Mouse (Mus musculus) embryonic facial prominence, embryonic 15.5 days (tissue): ENCODE data around the gene Fzd5. TPM values are rescaled to one million over a fixed set of nuclear protein-coding genes. Genes with fewer than 3 reads are reported as not detected.
A peak's percentile ranks its signal among the peaks of the same experiment; 100 is the strongest.

ENCODE experiments used
- ATAC-seq: fragments of 200-750 bp; cut with Nextera tagmentation; 2 replicates; pipeline ENCODE4 v1.8.0; 2017; ENCODE audit warnings: low read depth, moderate TSS enrichment; ENCODE audit not compliant: insufficient number of reproducible peaks, low FRiP score, low TSS enrichment
- H3K27ac ChIP-seq: fragments of 300-500 bp; sonication (generic); replicated peaks from 2 replicates; pipeline ENCODE4 v1.5.1; 2015; ENCODE audit warnings: mild to moderate bottlenecking, inconsistent platforms
- H3K27me3 ChIP-seq: fragments of 300-500 bp; sonication (generic); 2 replicates; pipeline ENCODE4 v1.6.1; 2015; ENCODE audit warnings: inconsistent platforms
- H3K36me3 ChIP-seq: fragments of 300-500 bp; sonication (generic); 2 replicates; pipeline ENCODE4 v1.6.1; 2015; ENCODE audit warnings: mild to moderate bottlenecking, inconsistent platforms
- H3K4me1 ChIP-seq: fragments of 300-500 bp; sonication (generic); 2 replicates; pipeline ENCODE4 v1.6.1; 2015; ENCODE audit warnings: inconsistent platforms
- H3K4me2 ChIP-seq: fragments of 300-500 bp; sonication (generic); replicated peaks from 2 replicates; pipeline ENCODE4 v1.6.1; 2015; ENCODE audit warnings: mild to moderate bottlenecking, inconsistent platforms
- H3K4me3 ChIP-seq: fragments of 300-500 bp; sonication (generic); replicated peaks from 2 replicates; pipeline ENCODE4 v1.5.1; 2015; ENCODE audit warnings: mild to moderate bottlenecking, inconsistent platforms
- H3K9ac ChIP-seq: fragments of 300-500 bp; sonication (generic); 2 replicates; pipeline ENCODE4 v1.6.1; 2015; ENCODE audit warnings: inconsistent platforms
- H3K9me3 ChIP-seq: fragments of 300-500 bp; sonication (generic); replicated peaks from 2 replicates; pipeline ENCODE4 v1.6.1; 2016; ENCODE audit warnings: inconsistent platforms
- WGBS: fragments of 180-500 bp; shearing (Covaris S2); methylation state at CpG from one replicate; pipeline ENCODE4 v1.1.7; 2015; 5-methylcytosine and 5-hydroxymethylcytosine counted together
- polyA plus RNA-seq: library from polyadenylated mRNA; unstranded; fragments of >200 nt; fragmentation: Nextera tagmentation; extraction: Ambion mirVana; gene quantifications from 2 replicates; pipeline ENCODE4 v1.2.1, GENCODE M21; 2015

The Fzd5 gene
- polyA plus RNA-seq, result 2.1 and 2.3 TPM in 2 replicates

DNA sequence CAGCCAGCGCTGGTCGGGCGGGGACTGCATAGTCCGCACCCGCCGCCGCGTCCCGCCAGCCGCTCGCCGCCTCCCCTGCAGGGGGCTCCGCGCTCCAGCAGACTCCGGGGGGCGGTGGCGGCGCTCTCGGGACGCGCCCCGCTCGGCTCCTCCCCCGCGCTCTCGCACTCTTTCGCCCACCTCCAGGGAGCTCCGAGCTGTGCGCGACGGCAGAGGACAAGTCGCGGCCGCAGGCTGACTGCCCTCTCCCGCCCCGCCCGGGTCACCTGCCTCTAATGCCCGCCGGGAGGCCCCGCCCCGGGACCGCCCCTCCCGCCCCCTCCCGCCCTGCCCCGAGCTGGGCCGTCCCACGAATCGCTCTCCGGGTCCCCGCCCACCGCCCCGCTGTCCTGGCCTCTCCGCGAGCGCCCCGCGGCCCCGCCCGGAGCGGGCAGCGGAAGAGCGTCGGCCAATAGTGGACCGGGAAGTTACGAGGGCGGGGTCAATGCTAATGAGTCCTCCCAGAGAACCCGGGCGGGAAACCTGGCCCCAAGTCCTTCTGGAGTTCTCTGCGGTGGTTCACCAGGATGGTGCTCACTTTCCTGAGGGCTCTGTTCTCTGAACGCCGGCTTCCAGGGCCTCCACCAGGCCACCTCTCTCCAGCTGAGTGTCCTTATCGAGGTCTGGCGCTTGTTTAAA, at the start of gene Fzd5:
Gene Fzd5, minus strand, starts transcription at position 250 of the 678 bp plus-strand sequence.
- WGBS, result under 1% methylated on average over 67 of the region's 73 CpGs
- Histone ChIP-seq H3K27ac (peak within 1 kb of the TSS; percentile 74), H3K27me3 (peaks cover 31% of the 10 kb centered on the region)

GRCm38 (mm10) chr1:64779863-64780262, 42.3 kb upstream of the Fzd5 start:
- no peak overlapping the region for H3K9ac ChIP-seq
- 0 out of 2 replicates have a peak, but pooled peaks cover 3% of the 10 kb centered on the region for H3K27me3 ChIP-seq
- H3K4me1 ChIP-seq, result 0 out of 2 replicates have a peak, but pooled peaks cover 5% of the 10 kb centered on the region
- no peaks in the 10 kb centered on the region for H3K36me3 ChIP-seq
- H3K27ac ChIP-seq, result no peak overlapping the region
- no peak overlapping the region for H3K4me3 ChIP-seq
- ATAC-seq, result no peak
- H3K9me3 ChIP-seq, result no peaks in the 10 kb centered on the region
- no peak overlapping the region for H3K4me2 ChIP-seq
- WGBS, result 54% methylated on average over 12 of the region's 12 CpGs

More for the DNA sequence above, at the start of gene Fzd5:
- Histone ChIP-seq H3K4me3 (peak within 1 kb of the TSS; percentile 72), H3K36me3 (no peaks in the 10 kb centered on the region; the same call in 1 of the 2 replicates), H3K9ac (peak within 1 kb of the TSS; percentile 57), H3K4me1 (peaks cover 37% of the 10 kb centered on the region), H3K4me2 (peak within 1 kb of the TSS; percentile 96), H3K9me3 (no peaks in the 10 kb centered on the region)
- peak; percentile 96 for ATAC-seq

DNA sequence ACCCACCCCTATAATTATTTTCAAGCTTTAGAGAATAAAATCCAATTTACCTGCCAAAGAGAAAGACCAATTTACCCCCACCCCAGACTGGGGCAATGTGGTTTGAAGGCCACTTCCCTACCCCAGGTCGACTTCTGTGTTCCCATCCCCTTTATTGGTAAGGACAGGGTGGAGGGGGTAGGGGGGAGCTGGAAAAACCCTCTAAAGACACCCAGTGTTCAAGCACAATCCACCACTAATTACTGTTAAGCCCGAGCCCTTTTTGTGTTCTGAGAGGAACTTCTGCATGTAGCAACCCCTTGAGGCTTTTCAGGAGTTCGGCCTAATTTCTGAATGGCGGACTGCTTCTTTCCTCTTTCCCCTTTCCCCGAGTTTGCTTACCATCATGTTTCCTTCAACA, 41.9 kb upstream of the Fzd5 start:
- Histone ChIP-seq H3K9me3 (no peaks in the 10 kb centered on the region), H3K4me2 (no peak overlapping the region), H3K36me3 (no peaks in the 10 kb centered on the region), H3K4me3 (no peak overlapping the region), H3K4me1 (0 out of 2 replicates have a peak, but pooled peaks cover 5% of the 10 kb centered on the region), H3K27ac (no peak overlapping the region), H3K9ac (no peak overlapping the region), H3K27me3 (0 out of 2 replicates have a peak, but pooled peaks cover 3% of the 10 kb centered on the region)
- no peak for ATAC-seq
- 31% methylated on average over 5 of the region's 5 CpGs for whole genome bisulfite sequencing

DNA sequence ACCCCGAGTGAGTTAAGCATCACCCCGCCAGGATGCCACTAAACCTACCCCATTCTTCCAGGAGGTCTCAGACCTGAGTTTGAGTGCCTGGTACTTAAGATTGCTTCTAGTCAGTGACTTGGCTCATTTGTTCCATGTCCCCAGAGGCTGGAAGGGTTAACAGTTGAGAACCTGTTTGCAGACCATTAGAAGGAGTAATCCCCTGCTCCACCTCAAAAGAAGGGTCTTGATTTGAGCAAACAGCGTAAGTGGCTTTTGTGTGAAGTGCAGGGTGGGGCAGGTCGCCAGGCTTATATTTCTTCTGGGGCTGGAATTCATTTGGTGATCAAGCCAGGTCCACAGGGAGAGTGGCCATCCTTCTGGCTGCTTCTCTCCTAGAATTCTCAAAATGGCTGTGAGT, 35.8 kb upstream of the Fzd5 start:
- Histone ChIP-seq H3K27ac (no peak overlapping the region), H3K4me3 (no peak overlapping the region), H3K4me1 (no peaks in the 10 kb centered on the region), H3K9me3 (no peaks in the 10 kb centered on the region), H3K9ac (no peak overlapping the region), H3K27me3 (0 out of 2 replicates have a peak, but pooled peaks cover 3% of the 10 kb centered on the region), H3K36me3 (no peaks in the 10 kb centered on the region), H3K4me2 (no peak overlapping the region)
- 64% methylated on average over 4 of the region's 4 CpGs for WGBS
- ATAC-seq, result no peak

DNA sequence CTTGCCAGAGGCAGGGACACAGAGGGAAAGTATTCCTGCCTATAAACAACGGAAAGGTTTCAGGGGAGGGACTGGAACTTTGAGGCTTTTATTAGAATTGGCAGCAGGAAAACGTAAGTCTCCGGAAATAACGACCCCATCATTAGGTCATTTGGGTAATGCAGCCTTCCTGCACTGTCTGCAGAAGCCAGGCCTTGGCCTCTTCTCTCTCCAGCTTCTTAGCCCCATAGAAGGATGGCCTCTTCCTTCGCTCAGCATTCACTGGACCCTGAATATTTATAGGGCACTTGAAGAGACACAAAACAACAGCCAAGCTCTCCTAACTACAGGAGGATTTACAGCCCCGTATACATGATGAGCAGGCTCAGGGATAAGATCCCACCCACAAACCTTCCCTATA, 32.6 kb upstream of the Fzd5 start:
- Histone ChIP-seq H3K4me2 (no peak overlapping the region), H3K4me3 (no peak overlapping the region), H3K27ac (no peak overlapping the region), H3K9ac (no peak overlapping the region), H3K36me3 (no peaks in the 10 kb centered on the region), H3K27me3 (no peaks in the 10 kb centered on the region), H3K4me1 (no peaks in the 10 kb centered on the region), H3K9me3 (no peaks in the 10 kb centered on the region)
- WGBS, result 27% methylated on average over 6 of the region's 6 CpGs
- ATAC-seq, result no peak

DNA sequence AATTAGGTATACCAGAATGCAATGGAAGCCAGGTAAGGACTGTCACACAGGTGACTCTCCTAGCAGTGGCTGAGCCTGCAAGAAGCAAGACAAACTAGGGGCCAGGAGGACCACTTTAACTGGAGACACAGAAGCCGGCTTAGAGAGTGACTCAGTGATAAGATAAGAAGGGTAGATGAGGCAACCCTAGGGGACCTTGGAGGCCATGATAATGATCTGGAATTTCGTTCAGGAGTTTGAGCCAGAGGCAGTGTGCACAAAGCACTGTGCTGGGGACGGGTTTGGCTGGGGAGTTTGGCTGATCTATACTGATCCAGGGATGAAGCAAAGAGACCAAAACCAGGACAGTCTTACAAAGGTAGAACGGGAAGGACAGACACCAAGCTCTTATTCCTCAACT, 24.1 kb upstream of the Fzd5 start:
- Histone ChIP-seq H3K4me1 (no peaks in the 10 kb centered on the region), H3K4me2 (no peak overlapping the region), H3K36me3 (no peaks in the 10 kb centered on the region), H3K9ac (no peak overlapping the region), H3K27me3 (no peaks in the 10 kb centered on the region), H3K4me3 (no peak overlapping the region), H3K27ac (no peak overlapping the region), H3K9me3 (no peaks in the 10 kb centered on the region)
- no peak for ATAC-seq
- WGBS, result 60% methylated on average over 4 of the region's 4 CpGs

DNA sequence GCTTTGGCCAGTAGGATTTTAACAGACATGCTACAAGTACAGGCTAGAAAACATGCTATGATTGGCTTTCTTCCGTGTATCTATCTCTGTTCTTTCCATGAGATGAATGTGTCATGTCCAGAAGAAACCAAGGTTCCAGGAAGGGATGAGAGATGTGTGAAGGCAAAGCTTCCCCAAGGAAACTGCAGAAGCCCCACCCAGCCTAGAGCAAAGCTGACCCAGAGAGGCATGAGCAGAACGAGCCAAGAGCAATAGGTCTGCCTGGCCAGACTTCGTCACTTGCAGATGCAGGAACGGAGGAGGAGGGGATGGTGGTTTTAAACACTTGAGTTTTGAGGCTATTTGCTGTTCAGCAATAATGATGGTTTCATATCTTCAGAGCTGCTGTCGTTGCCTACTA, 20.2 kb upstream of the Fzd5 start:
- H3K9ac ChIP-seq, result no peak overlapping the region
- no peaks in the 10 kb centered on the region for H3K27me3 ChIP-seq
- no peak for ATAC-seq
- no peak overlapping the region for H3K4me2 ChIP-seq
- H3K36me3 ChIP-seq, result no peaks in the 10 kb centered on the region
- no peaks in the 10 kb centered on the region for H3K9me3 ChIP-seq
- no peak overlapping the region for H3K27ac ChIP-seq
- H3K4me3 ChIP-seq, result no peak overlapping the region
- H3K4me1 ChIP-seq, result peaks cover 7% of the 10 kb centered on the region
- 77% methylated on average over 5 of the region's 5 CpGs for WGBS

DNA sequence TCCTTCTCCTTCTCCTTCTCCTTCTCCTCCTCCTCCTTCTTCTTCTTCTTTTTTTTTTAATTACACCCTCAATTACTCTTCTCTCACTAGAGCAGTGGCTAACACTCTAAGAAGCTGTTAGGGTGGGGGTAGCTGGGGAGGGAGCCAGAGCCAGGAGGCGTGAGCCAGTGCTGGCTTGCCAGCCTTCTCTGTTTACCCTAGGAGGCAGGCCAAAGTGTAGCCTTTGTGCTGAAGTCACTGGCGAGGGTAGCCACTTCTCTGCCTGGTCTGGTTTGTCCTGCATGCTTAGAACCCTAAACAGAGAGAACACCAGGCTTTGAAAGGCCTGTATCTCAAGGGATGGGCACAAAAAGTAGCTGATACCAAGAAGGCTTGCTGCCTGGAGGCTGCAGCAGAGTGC, 19.7 kb upstream of the Fzd5 start:
- no peaks in the 10 kb centered on the region for H3K36me3 ChIP-seq
- H3K4me3 ChIP-seq, result no peak overlapping the region
- WGBS, result 19% methylated on average over 2 of the region's 2 CpGs
- no peaks in the 10 kb centered on the region for H3K9me3 ChIP-seq
- H3K27ac ChIP-seq, result no peak overlapping the region
- no peak overlapping the region for H3K4me2 ChIP-seq
- ATAC-seq, result no peak
- H3K9ac ChIP-seq, result no peak overlapping the region
- H3K27me3 ChIP-seq, result no peaks in the 10 kb centered on the region
- peaks cover 7% of the 10 kb centered on the region for H3K4me1 ChIP-seq

GRCm38 (mm10) chr1:64756640-64757030, 19.1 kb upstream of the Fzd5 start:
- 48% methylated on average over 10 of the region's 10 CpGs for WGBS
- 0 out of 2 replicates have a peak overlapping the region, but pooled peaks have one; percentile 1 for H3K4me2 ChIP-seq

DNA sequence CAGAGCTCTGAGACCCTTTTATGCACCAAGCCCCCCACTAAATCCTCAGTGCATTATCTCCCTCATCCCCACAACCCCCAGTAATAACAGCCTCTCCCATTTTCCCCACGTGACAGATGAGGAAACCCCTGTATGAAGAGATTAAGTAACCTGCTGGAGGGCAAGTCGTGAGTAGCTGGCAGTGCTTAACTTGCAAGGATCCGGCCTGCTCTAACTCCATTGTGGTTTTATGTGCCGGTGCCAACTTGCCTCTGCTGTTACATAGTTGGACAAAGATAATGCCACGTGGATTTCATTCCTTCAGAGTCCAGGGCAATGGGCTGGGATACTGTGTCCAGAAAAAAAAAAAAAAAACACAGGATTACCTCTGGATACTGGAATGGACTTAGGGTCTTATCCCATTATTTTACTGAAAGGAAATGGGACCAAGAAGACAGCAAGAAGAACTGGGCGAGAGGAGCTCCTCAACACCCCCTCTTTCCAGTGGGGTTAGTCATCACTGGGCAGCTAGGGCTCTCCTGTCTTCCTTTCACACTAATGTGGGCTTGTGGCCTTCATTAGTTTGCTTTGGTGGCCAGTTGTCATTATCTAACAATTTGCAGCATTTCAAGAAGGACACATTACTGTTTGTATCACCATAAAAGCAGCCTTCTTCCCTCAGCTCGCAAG, 18.6 kb upstream of the Fzd5 start:
- H3K4me2 ChIP-seq, result 0 out of 2 replicates have a peak overlapping the region, but pooled peaks have one; percentile 1
- H3K36me3 ChIP-seq, result no peaks in the 10 kb centered on the region
- no peaks in the 10 kb centered on the region for H3K27me3 ChIP-seq
- H3K4me1 ChIP-seq, result peaks cover 7% of the 10 kb centered on the region
- H3K4me3 ChIP-seq, result no peak overlapping the region
- 41% methylated on average over 7 of the region's 7 CpGs for WGBS
- H3K9me3 ChIP-seq, result no peaks in the 10 kb centered on the region
- no peak overlapping the region for H3K9ac ChIP-seq
- ATAC-seq, result no peak
- H3K27ac ChIP-seq, result peak overlapping the region; percentile 65

More at GRCm38 (mm10) chr1:64756640-64757030, 19.1 kb upstream of the Fzd5 start:
- no peak for ATAC-seq
- H3K27me3 ChIP-seq, result no peaks in the 10 kb centered on the region
- no peaks in the 10 kb centered on the region for H3K9me3 ChIP-seq
- H3K27ac ChIP-seq, result peak overlapping the region; percentile 65
- H3K4me1 ChIP-seq, result peaks cover 7% of the 10 kb centered on the region
- H3K4me3 ChIP-seq, result no peak overlapping the region
- no peaks in the 10 kb centered on the region for H3K36me3 ChIP-seq
- no peak overlapping the region for H3K9ac ChIP-seq

- WGBS, result 74% methylated on average over 5 of the region's 5 CpGs
- no peak overlapping the region for H3K4me3 ChIP-seq
These were observed 17.1 kb upstream of the Fzd5 start for GRCm38 (mm10) chr1:64754658-64755057.

More at GRCm38 (mm10) chr1:64754658-64755057, 17.1 kb upstream of the Fzd5 start:
- Histone ChIP-seq H3K9ac (no peak overlapping the region), H3K9me3 (no peaks in the 10 kb centered on the region), H3K4me2 (no peak overlapping the region), H3K4me1 (peaks cover 7% of the 10 kb centered on the region), H3K27me3 (no peaks in the 10 kb centered on the region), H3K27ac (peak overlapping the region; percentile 40; the same call in 1 of the 2 replicates), H3K36me3 (no peaks in the 10 kb centered on the region)
- ATAC-seq, result no peak
